Mouse (Mus musculus) brain, embryonic 14.5 days (tissue): Measurements from ENCODE around the gene Synrg.

Source experiments
- CTCF ChIP-seq: fragments of 200-500 bp; IDR thresholded peaks from 2 replicates; pipeline ENCODE4 v1.5.1; 2012; ENCODE audit warnings: inconsistent platforms, mild to moderate bottlenecking, moderate library complexity, borderline replicate concordance; ENCODE audit not compliant: insufficient read depth, insufficient read length; ENCODE audit errors: extremely low read depth
- POLR2A ChIP-seq: fragments of 200-500 bp; IDR thresholded peaks from 2 replicates; pipeline ENCODE4 v1.6.1; 2012; ENCODE audit warnings: mild to moderate bottlenecking, inconsistent platforms, borderline replicate concordance; ENCODE audit not compliant: poor library complexity, insufficient read depth, insufficient read length, severe bottlenecking; ENCODE audit errors: extremely low read depth

DNA sequence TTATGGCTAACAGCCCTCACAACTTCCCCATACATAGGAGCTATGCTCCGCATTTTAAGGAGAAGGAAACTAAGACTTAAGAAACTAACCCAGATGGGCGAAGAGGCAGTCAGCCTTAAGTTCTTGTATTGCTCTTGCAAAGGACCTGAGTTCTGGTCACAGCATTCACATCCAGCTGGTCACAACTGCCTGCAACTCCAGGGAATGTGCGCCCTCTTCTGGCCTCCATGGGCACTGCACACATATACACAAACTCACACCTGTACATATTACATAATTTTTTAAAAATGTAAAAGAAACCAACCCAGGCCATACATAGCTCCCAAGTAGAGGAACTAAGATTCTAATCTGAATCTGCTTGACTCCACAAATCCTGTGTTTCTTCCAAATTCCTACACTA is 37.1 kb upstream of the Synrg start:
- no peak for TF ChIP-seq POLR2A
- TF ChIP-seq CTCF, result peak; percentile 58; the same call in 1 of the 2 replicates
